Mouse (Mus musculus): ENCODE measurements around the gene Gpr88. TPM values are rescaled to one million over a fixed set of nuclear protein-coding genes. Genes with fewer than 3 reads are reported as not detected.

Gene Gpr88
- polyA plus RNA-seq, 1 experiment from 2014 or later, result 0.57 TPM

DNA sequence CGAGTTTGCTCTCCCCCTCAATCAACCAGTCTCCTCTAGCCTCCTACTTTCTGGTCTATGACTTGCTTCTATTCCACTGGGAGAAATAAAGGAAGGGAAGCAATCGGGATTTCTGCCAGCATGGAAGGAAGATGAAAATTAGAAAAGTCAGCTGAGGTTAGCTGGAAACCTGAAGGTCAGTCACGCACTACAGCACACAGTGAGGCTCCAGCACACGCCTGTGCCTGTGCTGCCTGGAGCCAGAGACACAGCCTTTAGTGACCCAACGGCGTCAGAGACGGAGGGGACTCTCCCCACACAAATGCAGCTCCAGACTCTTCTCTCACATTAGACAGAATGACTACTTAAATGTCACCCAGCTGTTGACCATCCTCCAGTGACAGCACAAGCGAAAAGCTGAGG is 42.6 kb downstream of the Gpr88 start:
- no peak overlapping the region for H3K4me3 ChIP-seq (ENCODE audit: control insufficient read depth in 1 of 2, insufficient read depth in 1 of 2, low read depth in 1 of 2, low read length in 2 of 2)
- no peaks in the 10 kb centered on the region for H3K36me3 ChIP-seq (ENCODE audit: control insufficient read depth, insufficient read depth, low read length)
- peaks cover 5 to 6% of the 10 kb centered on the region in 2 experiments; a peak in 2 of 4 replicates for H3K4me1 ChIP-seq (ENCODE audit: control insufficient read depth in 2 of 2, insufficient read depth in 2 of 2, low read length in 2 of 2)
- no peak for ATAC-seq (ENCODE audit: insufficient number of reproducible peaks, insufficient read depth, low FRiP score, low read depth)
- no peak overlapping the region for H3K9ac ChIP-seq (ENCODE audit: low read length)
- H3K9me3 ChIP-seq (ENCODE audit: control insufficient read depth, low read length), result no peaks in the 10 kb centered on the region
- 72% methylated on average over 8 of the region's 8 CpGs for WGBS
- H3K4me2 ChIP-seq (ENCODE audit: low read length), result no peak overlapping the region
- no peaks in the 10 kb centered on the region for H3K27me3 ChIP-seq (ENCODE audit: control insufficient read depth, insufficient read depth, low read length)
- H3K27ac ChIP-seq (replicated peaks in 1 of 2; ENCODE audit: control insufficient read depth in 1 of 2, insufficient read depth in 1 of 2, low read depth in 2 of 2, low read length in 2 of 2), result no peak overlapping the region

DNA sequence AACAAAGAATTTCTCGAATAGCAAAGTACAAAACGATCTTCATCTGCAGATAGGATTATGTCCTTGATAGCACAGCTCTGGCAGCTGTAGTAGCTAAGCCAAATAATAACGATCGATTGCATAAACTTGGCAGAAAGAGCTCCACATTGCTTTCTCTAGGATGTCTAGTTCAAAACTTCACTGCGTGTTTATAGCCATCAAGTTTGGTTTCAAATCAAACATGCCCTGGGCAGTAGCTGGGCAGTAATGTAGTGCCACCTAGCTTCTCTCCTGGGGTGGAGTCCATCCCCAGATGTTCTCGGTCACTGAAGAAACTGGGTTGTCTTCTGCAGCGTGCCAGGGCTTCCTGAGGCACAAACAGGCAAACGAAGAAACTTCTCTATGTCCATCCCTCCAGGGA is 44.1 kb downstream of the Gpr88 start:
- no peaks in the 10 kb centered on the region for H3K36me3 ChIP-seq (ENCODE audit: control insufficient read depth, insufficient read depth, low read length)
- 70% methylated on average over 8 of the region's 8 CpGs for WGBS
- ATAC-seq (ENCODE audit: insufficient number of reproducible peaks, insufficient read depth, low FRiP score, low read depth), result no peak
- H3K9me3 ChIP-seq (ENCODE audit: control insufficient read depth, low read length), result no peaks in the 10 kb centered on the region
- no peak overlapping the region for H3K4me2 ChIP-seq (ENCODE audit: low read length)
- no peak overlapping the region for H3K9ac ChIP-seq (ENCODE audit: low read length)
- no peak overlapping the region for H3K4me3 ChIP-seq (ENCODE audit: control insufficient read depth in 1 of 2, insufficient read depth in 1 of 2, low read depth in 1 of 2, low read length in 2 of 2)
- peaks cover 8 to 9% of the 10 kb centered on the region in 2 experiments; a peak in 2 of 4 replicates for H3K4me1 ChIP-seq (ENCODE audit: control insufficient read depth in 2 of 2, insufficient read depth in 2 of 2, low read length in 2 of 2)
- no peak overlapping the region for H3K27ac ChIP-seq (replicated peaks in 1 of 2; ENCODE audit: control insufficient read depth in 1 of 2, insufficient read depth in 1 of 2, low read depth in 2 of 2, low read length in 2 of 2)
- H3K27me3 ChIP-seq (ENCODE audit: control insufficient read depth, insufficient read depth, low read length), result no peaks in the 10 kb centered on the region

DNA sequence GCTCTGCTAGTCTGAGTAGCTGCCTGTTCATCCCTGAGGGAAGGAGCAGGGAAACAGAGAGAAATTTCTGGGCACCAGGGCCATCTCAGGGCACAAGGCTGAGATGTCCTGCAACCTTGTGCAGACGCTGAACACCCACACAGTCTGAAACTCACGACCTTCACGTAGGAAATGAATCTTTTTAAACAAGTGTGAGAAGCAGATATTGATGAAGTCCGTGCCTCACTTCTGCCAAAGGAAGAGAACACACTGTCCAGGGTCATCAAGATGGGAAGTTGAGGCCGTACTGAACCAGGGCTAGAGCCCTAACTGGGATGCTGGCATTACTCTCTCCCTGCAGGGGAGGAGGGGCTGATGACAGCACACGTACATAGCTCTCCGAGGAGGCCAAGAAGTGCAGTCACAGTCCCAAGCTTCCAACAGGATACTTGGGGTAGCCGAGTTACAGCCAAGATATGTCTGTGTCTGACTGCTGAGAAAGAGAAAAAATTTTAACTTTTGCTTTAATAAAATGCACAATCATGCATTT is 46.9 kb downstream of the Gpr88 start:
- Histone ChIP-seq H3K9ac (ENCODE audit: low read length) (no peak overlapping the region), H3K4me2 (ENCODE audit: low read length) (no peak overlapping the region), H3K9me3 (ENCODE audit: control insufficient read depth, low read length) (no peaks in the 10 kb centered on the region), H3K4me1 (ENCODE audit: control insufficient read depth in 2 of 2, insufficient read depth in 2 of 2, low read length in 2 of 2) (peaks cover 8 to 13% of the 10 kb centered on the region in 2 experiments; a peak in 2 of 4 replicates), H3K4me3 (ENCODE audit: control insufficient read depth in 1 of 2, insufficient read depth in 1 of 2, low read depth in 1 of 2, low read length in 2 of 2) (no peak overlapping the region), H3K27me3 (ENCODE audit: control insufficient read depth, insufficient read depth, low read length) (no peaks in the 10 kb centered on the region), H3K36me3 (ENCODE audit: control insufficient read depth, insufficient read depth, low read length) (no peaks in the 10 kb centered on the region), H3K27ac (replicated peaks in 1 of 2; ENCODE audit: control insufficient read depth in 1 of 2, insufficient read depth in 1 of 2, low read depth in 2 of 2, low read length in 2 of 2) (no peak overlapping the region)
- ATAC-seq (ENCODE audit: insufficient number of reproducible peaks, insufficient read depth, low FRiP score, low read depth), result no peak
- WGBS, result 49% methylated on average over 8 of the region's 8 CpGs

DNA sequence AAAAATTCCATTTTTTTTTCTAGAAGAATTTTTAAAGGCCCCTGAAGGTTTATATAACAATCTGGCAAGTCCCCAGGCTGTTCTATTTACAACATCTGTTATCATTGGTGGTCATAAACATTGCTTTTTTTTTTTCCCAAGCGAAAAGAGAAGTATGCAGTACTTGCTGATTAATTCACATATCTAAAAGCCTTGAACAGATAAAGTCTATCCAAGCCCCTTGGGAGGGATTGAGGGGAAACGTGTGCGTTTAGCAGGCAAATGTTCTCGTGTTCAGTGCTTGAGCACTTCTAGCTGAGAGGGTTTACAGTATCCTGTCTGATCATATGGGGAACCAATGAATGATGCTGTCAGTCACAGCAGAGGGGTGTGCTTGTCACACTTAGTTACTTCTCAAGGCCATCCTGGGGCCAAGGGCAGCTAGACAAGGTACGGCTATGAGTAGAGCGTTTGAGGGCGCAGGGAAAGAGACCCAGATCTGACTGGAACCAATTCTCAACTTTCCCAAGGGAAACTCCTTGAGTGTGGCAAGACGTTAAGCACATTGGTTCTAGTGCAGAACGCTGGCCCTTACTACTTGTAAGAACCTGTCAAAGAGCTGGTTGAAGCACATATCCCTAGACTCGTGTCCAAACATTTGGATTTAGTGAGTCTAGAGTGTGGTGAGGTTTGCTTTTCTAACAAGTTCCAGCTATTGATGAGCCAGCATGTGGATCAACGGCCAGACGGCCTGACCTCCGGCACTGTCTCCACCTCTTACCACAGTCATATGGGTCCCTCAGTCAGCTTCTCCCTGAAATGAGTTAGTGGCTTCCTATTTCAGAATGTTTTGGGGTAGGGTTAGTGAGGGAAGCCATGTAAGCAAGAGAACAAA is 47.7 kb downstream of the Gpr88 start:
- no peaks in the 10 kb centered on the region for H3K27me3 ChIP-seq (ENCODE audit: control insufficient read depth, insufficient read depth, low read length)
- no peak overlapping the region for H3K4me3 ChIP-seq (ENCODE audit: control insufficient read depth in 1 of 2, insufficient read depth in 1 of 2, low read depth in 1 of 2, low read length in 2 of 2)
- no peak overlapping the region for H3K4me2 ChIP-seq (ENCODE audit: low read length)
- H3K4me1 ChIP-seq (ENCODE audit: control insufficient read depth in 2 of 2, insufficient read depth in 2 of 2, low read length in 2 of 2), result peaks cover 8 to 13% of the 10 kb centered on the region in 2 experiments; a peak in 2 of 4 replicates
- WGBS, result 64% methylated on average over 13 of the region's 13 CpGs
- no peaks in the 10 kb centered on the region for H3K9me3 ChIP-seq (ENCODE audit: control insufficient read depth, low read length)
- no peak overlapping the region for H3K27ac ChIP-seq (replicated peaks in 1 of 2; ENCODE audit: control insufficient read depth in 1 of 2, insufficient read depth in 1 of 2, low read depth in 2 of 2, low read length in 2 of 2)
- no peaks in the 10 kb centered on the region for H3K36me3 ChIP-seq (ENCODE audit: control insufficient read depth, insufficient read depth, low read length)
- H3K9ac ChIP-seq (ENCODE audit: low read length), result no peak overlapping the region
- no peak for ATAC-seq (ENCODE audit: insufficient number of reproducible peaks, insufficient read depth, low FRiP score, low read depth)

DNA sequence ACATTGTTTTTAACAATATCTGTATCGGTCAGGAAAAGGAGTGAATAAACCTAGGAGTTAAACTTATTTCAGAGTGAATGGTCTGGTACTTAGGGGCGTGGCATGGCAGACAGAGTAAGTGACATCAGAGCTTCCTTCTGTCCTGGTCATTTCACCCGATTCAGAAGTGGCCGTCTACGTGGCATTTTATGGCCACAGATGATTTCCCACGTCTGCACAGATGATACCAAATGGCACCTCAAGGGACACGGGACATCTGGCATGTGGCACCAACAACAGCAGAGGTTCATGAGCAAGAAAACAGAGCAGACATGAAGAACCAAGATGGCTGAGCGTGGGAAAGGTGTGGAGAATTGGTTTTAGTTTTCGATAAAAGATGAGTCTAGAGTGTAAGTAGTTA is 48.7 kb downstream of the Gpr88 start:
- no peak overlapping the region for H3K4me2 ChIP-seq (ENCODE audit: low read length)
- peak overlapping the region in 1 of 2 experiments; percentile 41; a peak in 1 of 4 replicates for H3K27ac ChIP-seq (replicated peaks in 1 of 2; ENCODE audit: control insufficient read depth in 1 of 2, insufficient read depth in 1 of 2, low read depth in 2 of 2, low read length in 2 of 2)
- 68% methylated on average over 9 of the region's 9 CpGs for WGBS
- H3K4me3 ChIP-seq (ENCODE audit: control insufficient read depth in 1 of 2, insufficient read depth in 1 of 2, low read depth in 1 of 2, low read length in 2 of 2), result no peak overlapping the region
- no peak overlapping the region for H3K9ac ChIP-seq (ENCODE audit: low read length)
- H3K27me3 ChIP-seq (ENCODE audit: control insufficient read depth, insufficient read depth, low read length), result no peaks in the 10 kb centered on the region
- no peaks in the 10 kb centered on the region for H3K9me3 ChIP-seq (ENCODE audit: control insufficient read depth, low read length)
- no peaks in the 10 kb centered on the region for H3K36me3 ChIP-seq (ENCODE audit: control insufficient read depth, insufficient read depth, low read length)
- peaks cover 8 to 13% of the 10 kb centered on the region in 2 experiments; a peak in 2 of 4 replicates for H3K4me1 ChIP-seq (ENCODE audit: control insufficient read depth in 2 of 2, insufficient read depth in 2 of 2, low read length in 2 of 2)
- no peak for ATAC-seq (ENCODE audit: insufficient number of reproducible peaks, insufficient read depth, low FRiP score, low read depth)

DNA sequence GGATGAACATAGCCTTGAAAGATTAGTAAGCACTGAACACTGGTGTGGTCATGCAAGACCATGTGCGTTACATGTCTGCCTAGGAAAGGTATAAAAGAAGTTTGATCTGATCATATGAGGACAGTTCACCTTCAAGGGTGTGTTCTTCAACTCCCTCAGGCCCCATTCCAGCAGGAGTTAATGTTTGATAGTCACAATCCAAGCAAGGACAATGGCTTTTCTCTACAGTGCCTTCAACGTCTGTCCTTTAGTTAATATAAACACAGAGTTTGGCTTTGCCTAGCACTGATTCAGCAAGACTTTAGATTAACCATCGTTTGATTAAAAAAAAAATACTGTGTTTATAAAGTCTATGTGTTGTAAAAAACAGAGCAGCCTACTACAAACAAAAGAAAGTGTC is 49.4 kb downstream of the Gpr88 start:
- no peak overlapping the region for H3K9ac ChIP-seq (ENCODE audit: low read length)
- no peak for ATAC-seq (ENCODE audit: insufficient number of reproducible peaks, insufficient read depth, low FRiP score, low read depth)
- no peaks in the 10 kb centered on the region for H3K9me3 ChIP-seq (ENCODE audit: control insufficient read depth, low read length)
- H3K27me3 ChIP-seq (ENCODE audit: control insufficient read depth, insufficient read depth, low read length), result no peaks in the 10 kb centered on the region
- peaks cover 8 to 13% of the 10 kb centered on the region in 2 experiments; a peak in 2 of 4 replicates for H3K4me1 ChIP-seq (ENCODE audit: control insufficient read depth in 2 of 2, insufficient read depth in 2 of 2, low read length in 2 of 2)
- no peaks in the 10 kb centered on the region for H3K36me3 ChIP-seq (ENCODE audit: control insufficient read depth, insufficient read depth, low read length)
- H3K27ac ChIP-seq (replicated peaks in 1 of 2; ENCODE audit: control insufficient read depth in 1 of 2, insufficient read depth in 1 of 2, low read depth in 2 of 2, low read length in 2 of 2), result no peak overlapping the region
- H3K4me3 ChIP-seq (ENCODE audit: control insufficient read depth in 1 of 2, insufficient read depth in 1 of 2, low read depth in 1 of 2, low read length in 2 of 2), result no peak overlapping the region
- 58% methylated on average over 3 of the region's 3 CpGs for WGBS
- H3K4me2 ChIP-seq (ENCODE audit: low read length), result no peak overlapping the region

DNA sequence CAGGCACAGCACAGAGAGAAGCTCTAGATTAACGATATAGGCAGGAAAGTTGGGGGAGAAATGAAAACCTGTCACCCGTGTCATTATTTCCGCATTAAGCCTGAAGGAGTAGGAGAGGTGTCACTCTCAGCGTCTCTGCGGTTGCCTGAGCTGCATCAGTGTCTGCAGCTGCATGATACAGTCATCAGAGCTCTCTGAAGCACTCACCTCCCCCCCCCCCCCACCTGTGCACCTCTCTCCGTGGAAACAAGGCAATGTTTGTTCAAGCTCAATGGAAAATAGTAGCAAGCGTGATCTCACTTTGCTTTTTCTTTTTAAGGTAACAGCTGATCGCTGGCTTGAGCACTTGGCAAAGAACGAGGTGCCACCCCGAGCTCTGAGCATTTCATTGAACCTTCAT is 53.2 kb downstream of the Gpr88 start:
- peaks cover 3 to 9% of the 10 kb centered on the region in 2 experiments; a peak in 2 of 4 replicates for H3K4me1 ChIP-seq (ENCODE audit: control insufficient read depth in 2 of 2, insufficient read depth in 2 of 2, low read length in 2 of 2)
- H3K27me3 ChIP-seq (ENCODE audit: control insufficient read depth, insufficient read depth, low read length), result no peaks in the 10 kb centered on the region
- H3K9ac ChIP-seq (ENCODE audit: low read length), result no peak overlapping the region
- H3K9me3 ChIP-seq (ENCODE audit: control insufficient read depth, low read length), result no peaks in the 10 kb centered on the region
- no peaks in the 10 kb centered on the region for H3K36me3 ChIP-seq (ENCODE audit: control insufficient read depth, insufficient read depth, low read length)
- no peak overlapping the region for H3K4me2 ChIP-seq (ENCODE audit: low read length)
- 69% methylated on average over 10 of the region's 10 CpGs for WGBS
- ATAC-seq (ENCODE audit: insufficient number of reproducible peaks, insufficient read depth, low FRiP score, low read depth), result no peak
- no peak overlapping the region for H3K4me3 ChIP-seq (ENCODE audit: control insufficient read depth in 1 of 2, insufficient read depth in 1 of 2, low read depth in 1 of 2, low read length in 2 of 2)
- H3K27ac ChIP-seq (replicated peaks in 1 of 2; ENCODE audit: control insufficient read depth in 1 of 2, insufficient read depth in 1 of 2, low read depth in 2 of 2, low read length in 2 of 2), result no peak overlapping the region
